Mouse (Mus musculus) hindbrain, embryonic 14.5 days (tissue): Measurements from ENCODE around the gene Actn4. TPM values are rescaled to one million over a fixed set of nuclear protein-coding genes. Genes with fewer than 3 reads are reported as not detected.
"Not testable (repeated sequence)": the region's sequence is repeated elsewhere in the genome, so short reads cannot be mapped to it uniquely, and the experiment has no call there.

Experiments
- ATAC-seq: fragments of 200-750 bp; cut with Nextera tagmentation; 2 replicates; pipeline ENCODE4 v1.8.0; 2017; ENCODE audit warnings: moderate number of reproducible peaks, mild to moderate bottlenecking, moderate TSS enrichment, moderate library complexity; ENCODE audit not compliant: low FRiP score
- DNase-seq: peaks from one replicate; pipeline ENCODE4 v3.0.0-alpha.2; 2015; ENCODE audit warnings: low spot score
- H3K27ac ChIP-seq: fragments of 300-500 bp; sonication (generic); 2 replicates; pipeline ENCODE4 v1.5.1; 2014; ENCODE audit warnings: mild to moderate bottlenecking, moderate library complexity
- H3K27me3 ChIP-seq: fragments of 300-500 bp; sonication (generic); 2 replicates; pipeline ENCODE4 v1.6.1; 2014; ENCODE audit warnings: mild to moderate bottlenecking, low read length, mixed read lengths; ENCODE audit not compliant: control insufficient read depth, insufficient read depth
- H3K36me3 ChIP-seq: fragments of 300-500 bp; sonication (generic); replicated peaks from 2 replicates; pipeline ENCODE4 v1.6.1; 2014; ENCODE audit not compliant: control insufficient read depth, insufficient read depth
- H3K4me1 ChIP-seq: fragments of 300-500 bp; sonication (generic); replicated peaks from 2 replicates; pipeline ENCODE4 v1.6.1; 2014; ENCODE audit warnings: antibody characterized with exemption, low read length, mixed read lengths; ENCODE audit not compliant: control insufficient read depth, insufficient read depth
- H3K4me2 ChIP-seq: fragments of 300-500 bp; sonication (generic); replicated peaks from 2 replicates; pipeline ENCODE4 v1.6.1; 2014; ENCODE audit warnings: mild to moderate bottlenecking, moderate library complexity
- H3K4me3 ChIP-seq: fragments of 300-500 bp; sonication (generic); replicated peaks from 2 replicates; pipeline ENCODE4 v1.5.1; 2014; ENCODE audit warnings: mild to moderate bottlenecking, low read length
- H3K9ac ChIP-seq: fragments of 300-500 bp; sonication (generic); 2 replicates; pipeline ENCODE4 v1.6.1; 2014
- H3K9me3 ChIP-seq: fragments of 300-500 bp; sonication (generic); 2 replicates; pipeline ENCODE4 v1.6.1; 2016; ENCODE audit warnings: low read length; ENCODE audit not compliant: control insufficient read depth
- WGBS: fragments of 180-500 bp; shearing (Covaris S2); extraction: QIAGEN DNeasy Blood & Tissue Kit; methylation state at CpG from one replicate; pipeline ENCODE4 v1.1.7; 2014; 5-methylcytosine and 5-hydroxymethylcytosine counted together
- polyA plus RNA-seq: library from polyadenylated mRNA; unstranded; fragments of >200 nt; fragmentation: Nextera tagmentation; extraction: Ambion mirVana; gene quantifications from 2 replicates; pipeline ENCODE4 v1.2.1, GENCODE M21; 2014

Gene Actn4
- polyA plus RNA-seq, 1 experiment from 2014 or later: 133 TPM

DNA sequence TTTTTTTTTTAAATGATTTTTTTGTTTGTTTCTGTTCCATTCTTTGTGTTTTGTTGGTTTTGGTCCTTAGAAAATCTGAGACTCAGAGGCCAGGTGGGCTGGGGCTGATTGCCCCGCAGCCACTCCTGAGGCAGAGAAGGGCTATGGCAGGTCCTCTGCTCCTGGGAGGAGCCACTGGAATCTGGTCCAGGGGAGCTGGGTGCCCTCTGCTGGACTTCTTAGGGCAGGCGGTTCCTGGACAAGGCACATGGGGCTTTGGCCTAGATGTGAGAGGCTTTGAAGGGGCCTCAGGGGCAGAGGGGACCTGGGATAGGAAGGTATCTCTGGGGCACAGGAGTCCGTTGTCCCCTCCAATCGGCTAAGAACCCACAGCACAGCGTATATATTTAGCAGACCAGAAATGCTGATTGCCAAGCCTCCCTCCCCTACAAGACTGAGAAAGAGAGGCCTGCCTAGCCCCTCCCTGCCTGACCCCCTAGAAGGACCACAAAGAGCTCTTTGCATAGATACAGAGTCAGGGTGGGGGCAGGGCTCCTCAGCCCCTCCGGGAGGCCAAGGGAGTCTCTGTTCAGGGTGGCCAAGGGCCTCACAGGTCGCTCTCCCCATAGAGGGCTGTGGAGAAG lies 68.4 kb downstream of the Actn4 start:
- Histone ChIP-seq H3K9me3 (no peaks in the 10 kb centered on the region), H3K4me2 (no peak overlapping the region), H3K4me1 (0 out of 2 replicates have a peak, but pooled peaks cover 3% of the 10 kb centered on the region), H3K27ac (no peak overlapping the region), H3K36me3 (peaks cover 75% of the 10 kb centered on the region), H3K4me3 (no peak overlapping the region), H3K27me3 (peaks cover 24% of the 10 kb centered on the region), H3K9ac (no peak overlapping the region)
- no peak for DNase-seq
- ATAC-seq: no peak; the same call in 1 of the 2 replicates
- 55% methylated on average over 7 of the region's 7 CpGs for WGBS

DNA sequence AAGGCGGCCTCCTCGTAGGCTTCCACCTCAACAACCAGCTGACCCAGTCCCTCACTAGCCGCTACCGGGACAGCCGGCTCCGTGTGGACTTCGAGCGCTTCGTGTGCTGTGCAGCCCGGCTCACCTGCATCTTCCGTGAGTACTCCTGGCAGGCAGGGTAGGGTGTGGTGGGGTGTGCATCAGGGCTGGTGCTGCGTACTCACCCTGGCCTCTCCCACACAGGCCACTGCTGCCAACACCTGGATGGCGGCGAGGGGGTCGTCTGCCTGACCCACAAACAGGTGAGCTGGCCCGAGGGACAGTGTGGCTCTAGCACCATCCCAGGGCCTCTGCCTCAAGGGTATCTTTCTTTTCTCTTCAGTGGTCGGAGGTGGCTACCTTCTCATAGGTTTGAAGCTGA lies 69.5 kb downstream of the Actn4 start:
- WGBS: 97% methylated on average over 17 of the region's 17 CpGs
- DNase-seq: no peak
- peaks cover 63% of the 10 kb centered on the region for H3K36me3 ChIP-seq
- H3K27ac ChIP-seq: no peak overlapping the region
- no peak overlapping the region for H3K4me3 ChIP-seq
- H3K9me3 ChIP-seq: no peaks in the 10 kb centered on the region
- peaks cover 35% of the 10 kb centered on the region for H3K27me3 ChIP-seq
- H3K9ac ChIP-seq: no peak overlapping the region
- H3K4me1 ChIP-seq: peaks cover 8% of the 10 kb centered on the region; the same call in 1 of the 2 replicates
- no peak for ATAC-seq
- H3K4me2 ChIP-seq: no peak overlapping the region

DNA sequence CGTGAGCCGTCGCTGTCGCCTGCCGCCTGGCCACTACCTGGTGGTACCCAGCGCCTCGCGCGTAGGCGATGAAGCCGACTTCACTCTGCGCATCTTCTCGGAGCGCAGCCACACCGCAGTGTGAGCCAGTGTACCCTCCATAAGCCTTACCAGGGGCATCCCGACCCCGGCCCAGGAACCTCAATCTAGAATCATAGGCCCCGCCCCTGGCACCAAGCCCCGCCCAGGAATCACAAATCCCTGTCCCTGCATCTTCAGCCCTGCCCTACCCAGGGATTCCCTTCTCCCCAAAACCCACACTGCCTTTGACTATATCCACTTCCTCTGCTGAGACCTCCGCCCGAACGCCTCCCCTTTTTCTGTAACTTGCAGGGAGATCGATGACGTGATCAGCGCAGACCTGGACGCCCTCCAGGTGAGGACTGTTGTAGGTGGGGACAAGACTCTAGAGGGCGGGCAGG lies 73.4 kb downstream of the Actn4 start:
- no peaks in the 10 kb centered on the region for H3K9me3 ChIP-seq
- peaks cover 8% of the 10 kb centered on the region; the same call in 1 of the 2 replicates for H3K4me1 ChIP-seq
- 3% methylated on average over 27 of the region's 27 CpGs for WGBS
- no peak overlapping the region for H3K27ac ChIP-seq
- DNase-seq (no peak), ATAC-seq (peak; percentile 25; the same call in 1 of the 2 replicates)
- H3K4me2 ChIP-seq: peak overlapping the region; percentile 54
- H3K9ac ChIP-seq: peak overlapping the region; percentile 44; the same call in 1 of the 2 replicates
- H3K4me3 ChIP-seq: peak overlapping the region; percentile 30
- H3K27me3 ChIP-seq: peaks cover 43% of the 10 kb centered on the region
- H3K36me3 ChIP-seq: peaks cover 25% of the 10 kb centered on the region

DNA sequence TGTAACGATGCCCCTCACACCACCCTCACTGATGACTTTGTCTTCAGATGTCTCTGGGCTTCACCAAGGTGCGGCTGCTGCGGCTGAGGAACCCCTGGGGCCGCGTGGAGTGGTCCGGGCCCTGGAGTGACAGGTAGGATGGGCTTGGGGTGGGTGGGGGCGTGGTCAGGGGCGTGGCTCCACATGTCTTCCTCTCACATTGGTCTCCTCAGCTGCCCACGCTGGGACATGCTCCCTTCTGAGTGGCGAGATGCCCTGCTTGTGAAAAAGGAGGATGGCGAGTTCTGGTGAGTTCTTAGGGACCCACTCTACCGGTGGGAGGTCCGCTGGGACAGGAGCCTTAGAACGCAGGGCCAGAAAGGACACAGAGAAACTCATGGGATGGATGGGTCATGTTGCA lies 75.7 kb downstream of the Actn4 start:
- peaks cover 2% of the 10 kb centered on the region; the same call in 1 of the 2 replicates for H3K36me3 ChIP-seq
- H3K9ac ChIP-seq: no peak overlapping the region
- WGBS: 30% methylated on average over 14 of the region's 14 CpGs
- H3K27me3 ChIP-seq: peaks cover 43% of the 10 kb centered on the region
- H3K27ac ChIP-seq: no peak overlapping the region
- H3K4me2 ChIP-seq: no peak overlapping the region
- no peak for DNase-seq
- H3K9me3 ChIP-seq: no peaks in the 10 kb centered on the region
- H3K4me3 ChIP-seq: no peak overlapping the region
- H3K4me1 ChIP-seq: peaks cover 8% of the 10 kb centered on the region; the same call in 1 of the 2 replicates
- ATAC-seq: no peak

DNA sequence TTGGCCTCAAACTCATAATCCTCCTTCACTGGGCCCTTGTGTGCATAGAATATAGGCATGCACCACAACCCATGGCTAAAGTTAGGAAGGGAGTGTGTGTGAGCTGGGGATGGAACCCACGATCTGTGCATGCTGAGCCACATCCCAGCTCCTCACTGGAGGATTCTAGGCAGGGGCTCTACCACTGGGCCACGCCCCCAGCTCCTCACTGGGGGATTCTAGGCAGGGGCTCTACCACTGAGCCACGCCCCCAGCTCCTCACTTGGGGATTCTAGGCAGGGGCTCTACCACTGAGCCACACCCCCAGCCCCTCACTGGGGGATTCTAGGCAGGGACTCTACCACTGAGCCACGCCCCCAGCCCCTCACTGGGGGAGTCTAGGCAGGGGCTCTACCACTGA lies 78.4 kb downstream of the Actn4 start:
- peaks cover 19% of the 10 kb centered on the region for H3K27me3 ChIP-seq
- DNase-seq, ATAC-seq, H3K36me3 ChIP-seq, H3K27ac ChIP-seq, H3K4me1 ChIP-seq, H3K4me2 ChIP-seq, H3K9ac ChIP-seq, H3K9me3 ChIP-seq, H3K4me3 ChIP-seq: not testable (repeated sequence)
- WGBS: 87% methylated on average over 3 of the region's 4 CpGs

DNA sequence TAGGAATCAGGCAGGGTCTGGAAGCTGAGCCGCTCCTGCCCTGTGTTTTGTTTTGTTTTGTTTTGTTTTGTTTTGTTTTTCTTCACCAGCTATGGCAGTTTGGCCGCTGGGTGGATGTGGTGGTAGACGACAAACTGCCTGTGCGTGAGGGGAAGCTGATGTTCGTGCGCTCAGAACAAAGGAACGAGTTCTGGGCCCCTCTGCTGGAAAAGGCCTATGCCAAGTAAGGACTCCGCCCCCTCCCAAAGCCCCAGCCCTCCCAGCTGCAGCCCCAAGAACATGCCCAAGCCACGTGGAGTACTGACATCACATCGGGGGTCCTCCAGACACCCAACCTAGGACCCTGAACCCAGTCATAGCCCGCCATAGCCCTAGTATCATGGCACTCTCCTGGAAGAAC lies 79.1 kb downstream of the Actn4 start:
- no peaks in the 10 kb centered on the region for H3K9me3 ChIP-seq
- H3K4me3 ChIP-seq: no peak overlapping the region
- H3K4me2 ChIP-seq: no peak overlapping the region
- H3K36me3 ChIP-seq: no peaks in the 10 kb centered on the region
- DNase-seq (no peak), ATAC-seq (no peak)
- no peak overlapping the region for H3K27ac ChIP-seq
- no peak overlapping the region for H3K9ac ChIP-seq
- WGBS: 74% methylated on average over 11 of the region's 11 CpGs
- no peaks in the 10 kb centered on the region for H3K4me1 ChIP-seq
- H3K27me3 ChIP-seq: peaks cover 12% of the 10 kb centered on the region

DNA sequence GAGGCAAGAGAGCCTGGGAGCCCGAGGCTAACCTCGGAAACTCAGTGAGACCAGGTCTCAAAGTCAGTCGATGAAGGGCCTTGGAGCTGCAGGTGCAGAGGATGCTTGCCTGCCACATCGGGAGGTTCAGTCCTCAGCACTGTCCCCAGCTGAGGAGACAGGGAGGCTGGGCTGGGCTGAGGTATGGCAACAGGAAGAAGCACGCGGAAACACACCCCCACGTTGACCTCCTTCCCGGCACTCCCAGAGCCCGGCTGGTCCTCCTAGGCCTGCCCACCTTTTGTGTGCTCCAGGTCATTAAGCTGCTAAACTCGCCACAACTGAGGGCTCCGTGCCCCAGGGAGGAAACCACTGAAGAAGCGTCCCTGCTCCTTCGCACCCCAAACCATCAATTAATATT lies 80.9 kb downstream of the Actn4 start, which contains the start of gene Capn12:
Capn12 (plus strand) TSS at position 224 of the 400 bp plus-strand sequence.
- DNase-seq: no peak

DNA sequence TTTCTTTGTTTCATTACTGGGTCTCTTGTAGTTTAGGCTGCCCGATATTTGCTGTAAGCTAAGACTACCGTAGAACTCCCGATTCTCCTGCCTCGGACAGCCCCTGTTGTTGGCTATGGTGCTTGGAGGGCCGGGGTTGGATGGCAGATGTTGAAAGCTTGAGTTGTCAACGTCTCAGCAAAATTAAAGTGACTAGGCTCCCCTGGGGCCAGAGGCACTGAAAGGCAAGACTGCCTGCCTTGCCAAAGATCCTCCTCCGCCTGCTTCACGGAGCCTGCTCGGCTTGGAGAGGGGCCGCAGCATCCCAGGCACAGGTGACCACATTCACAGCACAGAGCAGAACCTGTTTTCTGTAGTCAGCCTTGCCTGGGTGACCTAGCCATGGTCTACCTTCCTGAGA lies 81.6 kb downstream of the Actn4 start:
- H3K4me2 ChIP-seq: no peak overlapping the region
- ATAC-seq: no peak

More for the DNA sequence above, 80.9 kb downstream of the Actn4 start, which contains the start of gene Capn12:
- Histone ChIP-seq H3K4me2 (no peak within 1 kb of the TSS), H3K4me1 (no peaks in the 10 kb centered on the region), H3K9ac (no peak within 1 kb of the TSS), H3K4me3 (no peak within 1 kb of the TSS), H3K27me3 (no peaks in the 10 kb centered on the region), H3K9me3 (no peaks in the 10 kb centered on the region), H3K36me3 (no peaks in the 10 kb centered on the region), H3K27ac (no peak within 1 kb of the TSS)
- no peak for ATAC-seq
- WGBS: 33% methylated on average over 13 of the region's 13 CpGs

DNA sequence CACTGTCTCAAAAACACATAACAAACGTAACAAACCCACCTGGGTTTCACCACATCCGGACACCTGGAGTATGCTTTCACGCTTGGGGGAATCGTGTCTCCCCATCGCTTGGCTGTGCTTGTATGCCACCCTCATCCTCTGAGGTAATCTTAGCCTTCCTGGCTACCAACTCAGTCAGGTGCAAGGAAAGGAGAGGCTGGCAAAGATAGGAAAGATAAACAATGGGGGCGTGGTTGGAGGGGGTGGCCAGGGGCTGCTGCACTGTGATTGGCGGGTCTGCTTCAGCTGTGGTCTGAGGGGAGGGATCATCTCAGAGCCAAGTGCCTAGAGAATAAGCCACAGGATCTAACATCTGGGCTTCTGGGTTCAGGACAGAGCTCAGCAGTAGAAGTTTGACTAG lies 82.5 kb downstream of the Actn4 start:
- Histone ChIP-seq H3K4me1 (no peaks in the 10 kb centered on the region), H3K9me3 (no peaks in the 10 kb centered on the region), H3K36me3 (no peaks in the 10 kb centered on the region), H3K27me3 (no peaks in the 10 kb centered on the region), H3K9ac (no peak overlapping the region), H3K27ac (no peak overlapping the region), H3K4me3 (no peak overlapping the region), H3K4me2 (no peak overlapping the region)
- 79% methylated on average over 7 of the region's 7 CpGs for WGBS
- ATAC-seq (no peak), DNase-seq (no peak)

More for the DNA sequence above, 81.6 kb downstream of the Actn4 start:
- Histone ChIP-seq H3K9me3 (no peaks in the 10 kb centered on the region), H3K36me3 (no peaks in the 10 kb centered on the region), H3K4me1 (no peaks in the 10 kb centered on the region), H3K27me3 (no peaks in the 10 kb centered on the region), H3K4me3 (no peak overlapping the region), H3K27ac (no peak overlapping the region), H3K9ac (no peak overlapping the region)
- 60% methylated on average over 10 of the region's 10 CpGs for WGBS
- DNase-seq: no peak
